Mouse (Mus musculus) CH12.LX (cell line): ENCODE measurements at regions not wholly inside any gene's neighbourhood (a gene's known extent, or its start where the extent isn't known, plus 50 kb on each side); places are given as distances from the start of the nearest gene placed in this dataset.

Source experiments
- DNase-seq: peaks from one replicate; pipeline ENCODE4 v3.0.0-alpha.2; 2013; ENCODE audit errors: extremely low read depth
- H3K27ac ChIP-seq: 2 replicates; pipeline ENCODE4 v1.5.1; 2012; ENCODE audit warnings: low read depth, mild to moderate bottlenecking, control low read depth, moderate library complexity; ENCODE audit not compliant: insufficient read depth
- H3K27me3 ChIP-seq: replicated peaks from 2 replicates; pipeline ENCODE3; 2012; ENCODE audit warnings: inconsistent platforms
- H3K36me3 ChIP-seq, 2 experiments: replicated peaks in 1 of 2; 2 replicates each; pipeline versions ENCODE3 to v1.6.1; 2012; ENCODE audit warnings: inconsistent platforms in 1 of 2, low read length in 1 of 2, mild to moderate bottlenecking in 1 of 2, mixed read lengths in 1 of 2, moderate library complexity in 1 of 2; ENCODE audit not compliant: control insufficient read depth in 1 of 2, insufficient read depth in 1 of 2
- H3K4me1 ChIP-seq, 2 experiments: 2 replicates each; pipeline ENCODE4 v1.6.1; 2012; ENCODE audit warnings: inconsistent platforms in 1 of 2, moderate library complexity in 1 of 2; ENCODE audit not compliant: insufficient read depth in 2 of 2, control insufficient read depth in 1 of 2
- H3K4me2 ChIP-seq: 2 replicates; pipeline ENCODE4 v1.6.1; 2012; ENCODE audit warnings: low read depth, mild to moderate bottlenecking, control low read depth; ENCODE audit not compliant: poor library complexity, insufficient read depth, severe bottlenecking
- H3K4me3 ChIP-seq, 3 experiments: fragments of 150-350 bp in 1 of 3; sonication (generic) in 1 of 3; replicated peaks in 1 of 3; 2 replicates each; pipeline versions ENCODE3 to v1.5.1; 2011 to 2012; ENCODE audit warnings: low read depth in 2 of 3, low read length in 2 of 3, mild to moderate bottlenecking in 2 of 3, moderate library complexity in 2 of 3, control low read depth in 1 of 3, improper control_type of control experiment in 1 of 3, inconsistent platforms in 1 of 3, mixed read lengths in 1 of 3; ENCODE audit not compliant: poor library complexity in 1 of 3
- H3K79me2 ChIP-seq: replicated peaks from 2 replicates; pipeline ENCODE4 v1.6.1; 2012; ENCODE audit warnings: mild to moderate bottlenecking, moderate library complexity; ENCODE audit not compliant: control insufficient read depth, poor library complexity, insufficient read depth, severe bottlenecking; ENCODE audit errors: extremely low read depth
- H3K9ac ChIP-seq: 2 replicates; pipeline ENCODE4 v1.6.1; 2012; ENCODE audit warnings: low read depth, mild to moderate bottlenecking, control low read depth, moderate library complexity; ENCODE audit not compliant: insufficient read depth
- H3K9me3 ChIP-seq: replicated peaks from 2 replicates; pipeline ENCODE3; 2012; ENCODE audit warnings: low read length, inconsistent platforms, mixed read lengths
- BHLHE40 ChIP-seq: IDR thresholded peaks from 2 replicates; pipeline ENCODE4 v1.6.1; 2011; ENCODE audit warnings: mild to moderate bottlenecking, low read depth, low read length, improper control_type of control experiment
- CHD2 ChIP-seq: IDR thresholded peaks from 2 replicates; pipeline ENCODE4 v1.6.1; 2011; ENCODE audit warnings: low read length, improper control_type of control experiment
- E2F4 ChIP-seq: IDR thresholded peaks from 2 replicates; pipeline ENCODE4 v1.6.1; 2011; ENCODE audit warnings: low read depth, low read length, improper control_type of control experiment; ENCODE audit not compliant: insufficient replicate concordance
- ELF1 ChIP-seq: IDR thresholded peaks from 2 replicates; pipeline ENCODE4 v1.6.1; 2014; ENCODE audit warnings: low read depth, mild to moderate bottlenecking, inconsistent platforms, low read length, improper control_type of control experiment
- ETS1 ChIP-seq: conservative IDR thresholded peaks from 2 replicates; pipeline ENCODE4 v1.6.1; 2012; ENCODE audit warnings: low read depth, mild to moderate bottlenecking, inconsistent platforms, low read length, improper control_type of control experiment, moderate library complexity
- GABPA ChIP-seq: IDR thresholded peaks from 2 replicates; pipeline ENCODE4 v1.6.1; 2012; ENCODE audit warnings: low read depth, low read length, improper control_type of control experiment, inconsistent platforms; ENCODE audit not compliant: insufficient replicate concordance
- IRF4 ChIP-seq: IDR thresholded peaks from 2 replicates; pipeline ENCODE4 v1.6.1; 2014; ENCODE audit warnings: low read depth, mild to moderate bottlenecking, inconsistent platforms, low read length, improper control_type of control experiment
- JUN ChIP-seq: IDR thresholded peaks from 2 replicates; pipeline ENCODE4 v1.6.1; 2011; ENCODE audit warnings: low read depth, mild to moderate bottlenecking, low read length, improper control_type of control experiment, moderate library complexity; ENCODE audit not compliant: insufficient read depth
- KAT2A ChIP-seq: IDR thresholded peaks from 2 replicates; pipeline ENCODE4 v1.6.1; 2012; ENCODE audit warnings: low read length, improper control_type of control experiment, inconsistent platforms; ENCODE audit not compliant: insufficient replicate concordance
- MAFK ChIP-seq: IDR thresholded peaks from 2 replicates; pipeline ENCODE4 v1.6.1; 2011; ENCODE audit warnings: low read length, improper control_type of control experiment; ENCODE audit not compliant: insufficient replicate concordance
- MAX ChIP-seq: IDR thresholded peaks from 2 replicates; pipeline ENCODE4 v1.6.1; 2011; ENCODE audit warnings: low read length, improper control_type of control experiment
- MAZ ChIP-seq: IDR thresholded peaks from 2 replicates; pipeline ENCODE4 v1.6.1; 2012; ENCODE audit warnings: low read depth, mild to moderate bottlenecking, inconsistent platforms, low read length, improper control_type of control experiment, moderate library complexity
- MEF2A ChIP-seq: IDR thresholded peaks from 2 replicates; pipeline ENCODE4 v1.6.1; 2014; ENCODE audit warnings: low read depth, mild to moderate bottlenecking, inconsistent platforms, low read length, improper control_type of control experiment, borderline replicate concordance
- NRF1 ChIP-seq: IDR thresholded peaks from 2 replicates; pipeline ENCODE4 v1.6.1; 2014; ENCODE audit warnings: low read depth, mild to moderate bottlenecking, inconsistent platforms, low read length, improper control_type of control experiment, moderate library complexity
- POLR2A ChIP-seq: IDR thresholded peaks from 2 replicates; pipeline ENCODE4 v1.6.1; 2011; ENCODE audit warnings: low read depth, mild to moderate bottlenecking, improper control_type of control experiment, low read length
- SIN3A ChIP-seq: IDR thresholded peaks from 2 replicates; pipeline ENCODE4 v1.6.1; 2012; ENCODE audit warnings: low read length, improper control_type of control experiment, inconsistent platforms
- SMC3 ChIP-seq: IDR thresholded peaks from 2 replicates; pipeline ENCODE4 v1.6.1; 2011; ENCODE audit warnings: low read depth, low read length, improper control_type of control experiment
- USF2 ChIP-seq: conservative IDR thresholded peaks from 2 replicates; pipeline ENCODE4 v1.6.1; 2011; ENCODE audit warnings: low read depth, low read length, improper control_type of control experiment
- ZMIZ1 ChIP-seq: IDR thresholded peaks from 2 replicates; pipeline ENCODE4 v1.6.1; 2012; ENCODE audit warnings: low read depth, mild to moderate bottlenecking, inconsistent platforms, low read length, improper control_type of control experiment
- ZNF384 ChIP-seq: IDR thresholded peaks from 2 replicates; pipeline ENCODE4 v1.6.1; 2012; ENCODE audit warnings: low read depth, low read length, improper control_type of control experiment, inconsistent platforms
- dilution Hi-C: fragments of 300-500 bp; cut with MboI; formaldehyde crosslinking; loops from 2 replicates; pipeline ENCODE4 v1.14.3; 2020; ENCODE audit warnings: low sequenced_read_pairs; ENCODE audit not compliant: extremely low pct_unique_long_range_greater_than_20kb, extremely low pct_ligation_motif_present
- in situ Hi-C: fragments of 300-500 bp; cut with MboI; formaldehyde crosslinking; loops from 3 replicates; pipeline ENCODE4 v1.14.3; 2019; ENCODE audit warnings: low sequenced_read_pairs, low pct_ligation_motif_present, low pct_unique_long_range_greater_than_20kb, mixed read lengths

DNA sequence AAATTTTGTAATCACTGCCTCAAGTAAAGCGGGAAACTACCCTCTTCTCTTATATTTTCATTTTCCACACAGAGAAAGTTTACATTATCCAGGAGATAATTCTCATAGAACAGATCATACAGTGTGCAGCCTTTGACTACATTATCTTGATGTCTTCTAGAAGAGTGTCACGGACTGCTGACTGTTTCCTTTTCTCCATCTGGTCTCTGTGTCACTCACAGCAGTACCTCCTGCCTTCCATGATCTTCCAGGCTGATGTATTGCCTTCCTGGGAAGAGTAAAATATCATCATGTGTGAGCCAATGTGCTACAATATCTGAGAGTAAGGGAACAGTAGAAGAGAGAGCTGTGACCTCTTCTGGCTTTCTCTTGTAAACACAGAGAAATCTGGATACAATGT lies 111.0 kb upstream of the Nyap2 start:
- TF ChIP-seq SMC3, result no peak
- TF ChIP-seq GABPA, result no peak
- TF ChIP-seq MAFK, result no peak
- TF ChIP-seq USF2, result no peak
- no peak for TF ChIP-seq POLR2A
- no peak for TF ChIP-seq ZNF384
- TF ChIP-seq MEF2A, result no peak
- no peak for TF ChIP-seq SIN3A
- no peak for TF ChIP-seq MAX
- no peak for TF ChIP-seq E2F4
- no peak overlapping the region for H3K27ac ChIP-seq
- no peak for DNase-seq

DNA sequence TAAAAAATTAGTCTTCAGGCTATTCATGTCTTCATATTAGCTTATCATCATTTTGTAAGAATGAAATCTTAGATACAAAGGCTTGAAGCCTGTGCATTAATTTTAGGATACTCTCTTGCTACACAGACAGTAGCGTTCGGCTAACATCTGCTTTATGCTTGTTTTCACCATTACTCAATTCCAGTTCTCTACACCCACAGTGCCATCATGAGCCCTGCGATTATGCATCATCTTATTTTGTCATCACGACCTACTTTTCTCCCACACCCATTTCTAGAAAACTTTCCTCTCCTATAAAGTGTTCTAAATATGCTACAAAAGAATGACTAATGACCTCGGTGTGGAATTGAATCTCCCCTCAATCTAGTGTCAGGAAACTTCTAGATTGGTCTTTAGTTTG lies 112.4 kb upstream of the Nyap2 start:
- no peak overlapping the region for H3K4me2 ChIP-seq
- in situ Hi-C loops, result no loop called here
- dilution Hi-C loops, result no loop called here
- no peak for TF ChIP-seq CHD2
- no peak for TF ChIP-seq ZNF384
- no peak for TF ChIP-seq BHLHE40
- no peak for TF ChIP-seq MAZ
- no peak for TF ChIP-seq JUN
- TF ChIP-seq KAT2A, result no peak
- TF ChIP-seq IRF4, result no peak
- no peak for TF ChIP-seq NRF1
- TF ChIP-seq ZMIZ1, result no peak
- TF ChIP-seq ELF1, result no peak
- no peak for TF ChIP-seq ETS1
- no peak for TF ChIP-seq MAFK
- H3K4me3 ChIP-seq, result no peak overlapping the region
- peaks cover 0 to 3% of the 10 kb centered on the region in 2 experiments; a peak in 2 of 4 replicates for H3K4me1 ChIP-seq
- DNase-seq, result no peak
- no peaks in the 10 kb centered on the region for H3K36me3 ChIP-seq
- H3K9me3 ChIP-seq, result no peaks in the 10 kb centered on the region
- H3K27ac ChIP-seq, result no peak overlapping the region
- H3K79me2 ChIP-seq, result no peaks in the 10 kb centered on the region
- H3K9ac ChIP-seq, result no peak overlapping the region
- no peaks in the 10 kb centered on the region for H3K27me3 ChIP-seq

More for the DNA sequence above, 111.0 kb upstream of the Nyap2 start:
- dilution Hi-C loops, result no loop called here
- in situ Hi-C loops, result no loop called here
- Histone ChIP-seq H3K4me1 (peaks cover 0 to 3% of the 10 kb centered on the region in 2 experiments; a peak in 2 of 4 replicates), H3K36me3 (no peaks in the 10 kb centered on the region), H3K4me2 (no peak overlapping the region), H3K79me2 (no peaks in the 10 kb centered on the region), H3K9me3 (no peaks in the 10 kb centered on the region), H3K4me3 (no peak overlapping the region), H3K9ac (no peak overlapping the region), H3K27me3 (no peaks in the 10 kb centered on the region)
